Mouse (Mus musculus) embryo, embryonic 9.5 days (tissue): ENCODE data around the gene Larp4.

Experiments used
- DNase-seq: peaks from one replicate; pipeline ENCODE4 v3.0.0-alpha.2; 2017; ENCODE audit errors: extremely low spot score

Larp4 gene

DNA sequence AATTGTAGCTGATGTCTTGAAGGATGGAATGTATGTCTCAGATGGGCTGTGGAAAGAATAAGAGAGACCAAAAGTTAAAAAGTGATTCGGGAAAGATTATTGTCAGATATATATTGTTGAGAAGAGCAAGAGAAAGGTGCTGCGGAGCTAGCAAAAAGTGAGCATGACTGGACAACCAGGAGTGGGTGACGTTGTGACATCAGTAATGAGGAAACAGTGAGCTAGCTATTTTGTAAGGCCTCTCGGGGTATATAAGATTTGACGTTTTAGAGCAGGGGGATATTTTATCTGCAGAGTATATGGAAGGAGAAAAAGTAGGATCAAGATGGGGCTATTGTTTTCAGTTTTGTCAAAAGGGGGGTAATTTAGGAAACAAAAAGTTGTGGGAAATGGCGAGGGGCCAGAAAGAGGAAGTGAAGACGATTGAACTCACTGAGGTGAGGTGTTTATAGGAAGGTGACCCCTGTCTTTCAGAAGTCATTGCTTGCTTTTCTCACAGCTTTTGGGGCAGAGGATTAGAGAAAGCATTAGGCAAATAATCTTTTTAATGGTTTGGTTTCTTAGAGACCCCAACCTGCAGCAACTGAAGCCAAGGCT is 34.9 kb downstream of the Larp4 start:
- no peak for DNase-seq

DNA sequence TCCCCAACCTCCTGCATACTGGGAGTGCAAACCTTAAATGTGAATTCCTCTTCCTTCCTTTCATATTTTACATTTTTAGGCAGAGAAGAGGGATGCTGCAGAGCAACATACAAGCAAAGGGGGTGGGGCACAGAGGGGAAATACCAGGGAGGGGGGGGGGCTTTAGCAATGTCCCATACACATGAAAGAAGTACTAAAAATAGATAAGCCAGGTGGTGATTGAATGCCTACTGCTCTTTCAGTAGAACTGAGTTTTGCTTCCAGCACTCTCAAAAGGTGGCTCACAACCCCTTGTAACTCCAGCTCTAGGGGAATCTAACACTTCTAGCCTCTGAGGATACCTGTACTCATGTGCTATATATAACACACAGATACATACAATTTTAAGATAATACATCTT is 36.3 kb downstream of the Larp4 start:
- DNase-seq = no peak

DNA sequence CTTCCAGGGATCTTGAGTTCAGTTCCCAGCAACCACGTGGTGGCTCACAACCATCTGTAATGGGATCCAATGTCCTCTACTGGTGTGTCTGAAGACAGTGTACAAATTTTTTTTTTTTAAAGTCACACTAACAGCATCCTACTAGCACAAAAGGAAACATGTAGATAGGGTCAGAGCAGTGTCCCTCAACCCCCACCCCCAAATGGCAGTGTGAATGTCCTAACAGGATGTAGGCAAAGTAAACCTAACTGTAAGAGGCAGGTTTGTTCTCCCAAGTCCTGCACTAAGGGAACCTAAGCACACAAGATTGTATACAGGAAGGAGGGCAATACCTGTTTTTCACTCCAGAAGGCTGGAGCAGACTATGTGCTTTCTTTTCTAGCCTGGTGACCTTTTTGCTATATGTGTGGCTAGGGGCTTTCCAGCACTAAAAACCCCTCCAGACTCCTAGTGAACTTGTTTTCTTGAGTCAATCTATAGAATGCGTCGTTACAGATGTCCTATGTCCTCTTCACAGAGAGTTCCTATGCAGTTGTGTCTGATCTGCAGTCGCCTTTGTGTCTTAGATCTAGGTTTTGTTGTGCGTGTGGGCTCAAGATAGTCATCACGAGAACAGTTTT is 48.5 kb downstream of the Larp4 start:
- no peak for DNase-seq

DNA sequence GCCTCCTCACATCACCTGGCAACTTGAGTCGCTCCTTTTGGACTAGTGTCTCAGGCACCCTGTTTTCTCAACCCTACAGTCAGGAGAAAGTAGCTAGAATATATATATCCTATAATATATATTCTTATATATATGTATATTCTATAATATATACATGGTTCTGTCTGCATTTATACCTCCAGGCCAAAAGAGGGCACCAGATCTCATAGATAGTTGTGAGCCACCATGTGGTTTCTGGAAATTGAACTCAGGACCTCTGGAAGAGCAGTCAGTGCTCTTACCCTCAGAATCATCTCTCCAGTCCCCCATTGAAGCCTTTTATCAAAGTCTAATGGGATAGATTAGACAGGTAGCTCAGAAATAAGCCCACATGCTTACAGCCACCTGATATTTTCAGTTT is 51.3 kb downstream of the Larp4 start:
- no peak for DNase-seq

DNA sequence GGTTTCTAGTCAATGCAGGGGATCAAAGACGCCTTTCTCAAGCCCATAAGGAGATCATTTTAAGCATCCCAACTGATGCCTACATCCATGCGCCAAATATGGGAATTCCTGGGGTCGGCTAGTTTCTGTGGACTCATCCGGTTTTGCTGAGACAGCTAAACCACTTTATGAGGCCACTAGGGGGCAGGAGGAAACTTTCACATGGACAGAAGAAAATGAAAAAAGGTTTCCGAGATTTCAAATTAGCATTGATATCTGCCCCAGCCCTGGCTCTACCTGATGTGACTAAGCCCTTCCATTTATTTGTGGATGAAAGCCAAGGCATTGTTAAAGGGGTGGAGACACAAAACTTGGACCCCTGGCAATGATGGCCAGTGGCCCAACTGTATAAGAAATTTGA is 53.1 kb downstream of the Larp4 start:
- DNase-seq = peak; percentile 54

DNA sequence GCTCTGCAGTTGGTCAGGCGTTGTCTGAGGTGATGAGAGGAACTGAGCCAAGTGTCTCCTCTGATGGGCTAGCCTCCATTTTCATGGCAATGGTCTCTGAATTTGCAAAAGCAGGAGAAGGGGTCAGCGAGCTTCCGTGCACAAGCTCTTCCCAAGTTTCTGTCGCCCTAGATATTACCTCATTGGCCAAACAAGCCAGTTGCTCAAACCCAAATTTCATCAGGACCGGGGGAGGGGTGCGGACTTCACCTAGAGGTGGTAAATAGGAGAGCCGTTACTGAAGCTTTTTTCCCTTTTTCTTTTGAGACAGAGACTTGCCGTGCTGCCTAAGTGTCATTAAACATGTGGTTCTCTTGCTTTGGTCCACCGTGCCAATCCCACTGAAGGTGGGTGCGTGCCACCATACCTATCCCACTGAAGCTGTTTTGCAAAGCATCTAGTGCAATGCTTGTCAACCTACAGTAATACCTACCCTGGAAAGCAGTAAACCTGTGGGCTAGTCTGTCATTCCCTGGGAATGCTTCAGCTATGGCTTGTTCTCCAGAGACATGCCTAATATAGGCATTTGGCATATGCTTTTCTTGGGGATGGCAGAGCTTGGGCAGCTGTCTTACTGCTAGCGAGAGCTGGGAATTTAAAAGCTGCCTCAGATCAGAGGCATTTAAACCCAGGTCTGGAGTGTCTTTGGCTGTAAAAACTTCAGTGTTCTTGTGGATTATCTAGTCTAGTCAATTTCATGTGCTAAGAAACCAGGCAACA is 55.4 kb downstream of the Larp4 start:
- DNase-seq = no peak

DNA sequence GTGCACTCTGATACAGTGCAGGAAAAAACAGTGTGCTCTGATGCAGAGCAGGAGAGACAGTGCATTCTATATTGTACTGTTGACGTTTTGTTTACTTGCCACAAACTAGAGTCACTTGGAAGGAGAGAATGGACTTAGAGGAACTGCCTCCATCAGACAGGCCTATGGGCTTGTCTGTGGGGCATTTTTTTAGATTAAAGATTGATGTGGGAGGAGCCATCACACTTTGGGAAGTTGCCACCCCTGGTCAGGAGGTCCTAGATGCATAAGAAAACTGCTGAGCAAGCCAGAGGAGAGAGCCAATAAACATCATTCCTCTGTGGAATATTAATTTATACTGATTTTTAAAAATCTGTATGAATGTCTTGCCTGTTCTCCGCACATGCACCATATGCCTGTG is 58.3 kb downstream of the Larp4 start:
- no peak for DNase-seq

DNA sequence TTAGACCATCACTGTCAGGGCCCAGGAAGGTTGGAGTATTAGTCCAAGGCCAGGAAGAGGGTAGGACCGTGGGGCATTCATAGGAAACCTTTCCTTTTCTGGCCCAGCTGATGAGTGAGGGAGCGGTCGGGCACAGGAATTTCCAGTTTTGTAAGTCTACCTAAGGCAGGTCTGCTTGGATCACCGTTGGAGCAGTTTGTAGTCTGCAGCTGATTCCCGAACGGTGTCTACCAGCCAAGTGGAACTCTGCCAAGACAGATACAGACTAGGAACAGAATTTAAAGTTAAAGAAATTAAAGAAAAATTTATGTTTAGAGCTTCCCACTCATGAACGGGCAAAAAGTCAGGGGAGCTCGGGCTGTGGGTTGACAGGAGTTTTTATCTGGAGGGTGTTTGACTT is 59.6 kb downstream of the Larp4 start:
- no peak for DNase-seq

DNA sequence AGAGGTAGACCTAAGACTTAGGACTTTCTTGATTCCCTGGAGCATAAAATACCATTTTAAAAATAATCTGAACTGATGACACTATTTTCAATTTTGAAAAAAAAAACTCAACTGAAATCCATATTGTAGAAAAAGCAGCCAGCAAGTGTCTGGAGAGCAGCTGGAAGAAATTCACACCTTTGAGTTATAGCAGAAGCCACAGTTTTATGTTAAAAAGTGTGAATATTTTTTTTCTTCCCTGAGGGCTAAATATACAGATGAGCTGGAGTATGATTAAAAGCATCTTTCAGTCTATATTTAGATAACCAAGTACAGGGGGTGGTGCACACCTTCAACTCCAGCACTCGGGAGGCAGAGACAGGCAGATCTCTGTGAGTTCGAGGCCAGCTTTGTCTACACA is 60.0 kb downstream of the Larp4 start:
- DNase-seq = no peak

DNA sequence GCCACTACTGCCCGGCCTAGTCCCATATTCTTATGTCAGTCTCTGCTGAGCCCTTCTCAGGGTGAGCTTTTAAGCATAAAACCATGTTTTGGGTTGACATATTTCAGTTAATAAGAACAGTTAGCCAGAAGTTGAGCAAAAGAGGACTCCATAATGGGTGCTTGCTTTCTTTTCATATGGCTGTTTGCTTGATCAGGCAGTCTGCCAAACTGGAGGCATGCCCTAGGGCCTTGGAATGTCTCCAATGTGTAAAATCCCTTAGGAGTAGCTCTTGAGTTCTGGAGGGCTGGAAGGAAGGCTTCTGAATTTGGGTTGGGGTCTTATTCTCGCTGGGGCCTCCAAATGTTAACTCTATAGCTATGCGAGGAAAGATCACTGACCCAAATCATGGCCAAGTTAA is 62.7 kb downstream of the Larp4 start:
- DNase-seq = no peak

DNA sequence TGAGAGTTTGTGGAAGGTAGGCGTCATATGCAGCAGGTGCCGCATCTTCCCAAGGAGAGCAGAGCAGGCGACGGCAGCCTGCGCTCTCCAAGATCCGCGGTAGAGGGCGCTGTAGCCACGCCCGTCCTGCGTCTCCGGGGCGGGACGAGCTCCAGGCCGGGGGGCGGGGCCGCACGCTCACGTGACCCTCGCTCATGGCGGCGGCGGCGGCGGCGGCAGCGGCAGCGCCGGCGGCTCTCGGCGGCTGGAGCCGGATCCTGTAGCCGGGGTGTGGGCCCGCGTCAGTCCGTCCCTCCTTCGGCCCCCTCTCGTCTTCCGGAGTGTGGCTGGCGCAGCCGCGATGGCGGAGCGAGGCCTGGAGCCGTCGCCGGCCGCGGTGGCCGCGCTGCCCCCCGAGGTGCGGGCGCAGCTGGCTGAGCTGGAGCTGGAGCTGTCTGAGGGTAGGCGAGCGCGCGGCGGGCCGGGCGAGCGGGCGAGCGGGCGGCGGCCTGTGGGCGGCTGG is 68.7 kb downstream of the Larp4 start, which contains the start of gene Dip2b:
TSS of gene Dip2b (plus strand) at position 195 of the 502 bp plus-strand sequence.
- peak; percentile 96 for DNase-seq

DNA sequence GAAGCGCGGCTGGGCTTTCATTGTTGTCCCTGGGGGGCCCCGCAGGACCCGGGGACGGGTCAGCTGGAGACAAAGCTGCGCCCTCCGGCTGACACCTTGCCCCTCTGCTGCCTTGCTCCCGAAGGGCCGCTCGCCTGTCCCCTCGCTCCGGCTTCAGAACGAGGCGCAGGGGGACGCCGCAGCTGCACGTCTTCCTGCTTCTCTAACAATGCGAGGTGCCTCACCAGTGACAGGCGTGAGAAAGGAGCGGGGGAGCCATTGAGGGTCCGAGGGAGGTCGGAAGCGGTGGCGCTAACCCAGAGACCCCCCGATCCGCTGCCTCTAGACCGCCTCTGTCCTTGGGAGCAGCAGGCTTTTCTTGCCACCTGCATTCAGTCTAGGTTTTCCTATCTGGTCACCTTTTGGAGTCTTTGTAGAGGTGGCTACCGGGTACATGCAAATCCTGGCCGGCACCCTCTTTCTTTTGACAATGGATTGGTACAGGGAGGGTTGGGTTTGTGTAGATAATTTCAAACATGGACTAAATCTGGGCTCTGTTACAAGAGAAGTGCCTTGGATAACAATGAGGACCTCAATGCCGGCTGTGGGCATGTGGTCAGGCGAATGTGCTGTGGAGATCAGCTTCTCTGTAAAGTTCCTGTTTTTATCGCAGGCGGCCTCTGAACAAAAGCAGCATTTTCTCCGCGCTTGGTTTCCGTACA is 69.3 kb downstream of the Larp4 start:
- DNase-seq = peak; percentile 83

DNA sequence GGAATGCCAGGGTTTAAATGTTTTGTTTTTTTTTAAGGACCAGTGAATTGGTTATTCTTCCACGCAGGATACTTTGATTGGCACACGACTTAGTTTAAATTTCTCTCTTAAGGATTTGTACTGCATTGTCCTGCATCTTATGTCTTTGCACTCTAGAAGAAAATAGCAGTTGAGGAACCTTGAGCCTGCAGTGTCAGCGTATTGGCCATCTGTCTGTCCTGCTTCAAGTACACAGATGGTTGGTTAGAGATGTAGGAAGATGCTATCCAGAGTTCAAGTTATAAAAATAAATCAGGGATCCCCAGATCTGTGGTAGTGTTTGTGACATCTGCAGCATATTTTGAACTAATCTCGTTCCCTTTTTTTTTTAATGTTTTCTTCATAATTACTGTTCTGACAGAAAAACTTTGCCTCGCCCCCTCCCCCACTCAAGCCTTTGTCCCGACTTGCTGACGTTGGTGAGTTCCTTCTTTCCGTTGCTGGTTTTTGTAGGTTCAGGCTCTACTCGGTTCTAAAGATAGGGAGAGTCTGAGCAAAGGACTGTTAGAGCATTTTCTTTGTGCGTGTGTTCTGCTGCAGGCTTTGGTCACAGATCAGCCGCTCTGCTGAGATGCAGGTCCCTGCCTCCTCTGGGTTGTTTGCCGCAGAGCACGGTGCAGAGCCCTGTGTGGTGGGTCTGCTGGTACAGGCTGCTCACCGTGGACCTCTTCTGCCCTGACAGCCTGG is 70.8 kb downstream of the Larp4 start:
- DNase-seq = no peak

DNA sequence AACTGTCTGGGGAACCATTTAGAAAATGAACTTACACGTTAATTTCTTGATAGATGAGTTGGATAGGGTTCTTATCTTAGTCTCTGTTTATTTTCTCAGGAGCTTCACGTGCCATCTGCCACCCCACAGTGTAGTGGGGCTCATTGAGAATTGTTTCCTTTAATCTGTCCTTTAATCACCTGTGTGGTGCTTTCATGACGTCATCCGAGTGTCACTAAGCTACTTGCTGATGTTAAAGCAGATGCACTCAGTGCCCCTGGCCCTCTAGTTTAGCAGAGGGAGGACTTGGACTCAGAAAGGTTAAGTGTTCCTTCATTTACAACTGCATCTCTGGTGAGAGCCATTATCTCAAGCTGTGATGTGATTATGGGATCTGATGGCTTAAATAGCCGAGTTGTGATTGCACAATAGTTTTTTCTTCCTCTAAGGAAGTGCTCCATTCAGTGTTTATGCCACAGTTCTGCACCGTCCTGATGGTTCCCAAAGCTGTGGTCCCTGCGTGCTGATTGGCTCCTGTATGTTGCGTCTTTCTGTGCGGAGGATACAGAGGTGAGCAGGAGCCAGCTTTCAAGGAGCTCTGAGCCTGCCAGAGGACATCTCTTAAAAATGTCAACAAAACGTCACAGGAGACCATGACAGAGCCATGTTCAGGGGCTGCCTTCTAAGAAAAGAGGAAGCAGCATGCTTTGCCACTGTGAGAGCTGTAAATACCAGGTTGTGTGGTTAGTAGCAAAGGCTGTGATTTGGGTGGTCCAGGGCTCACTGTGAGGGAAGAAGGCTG is 71.6 kb downstream of the Larp4 start:
- DNase-seq = no peak

DNA sequence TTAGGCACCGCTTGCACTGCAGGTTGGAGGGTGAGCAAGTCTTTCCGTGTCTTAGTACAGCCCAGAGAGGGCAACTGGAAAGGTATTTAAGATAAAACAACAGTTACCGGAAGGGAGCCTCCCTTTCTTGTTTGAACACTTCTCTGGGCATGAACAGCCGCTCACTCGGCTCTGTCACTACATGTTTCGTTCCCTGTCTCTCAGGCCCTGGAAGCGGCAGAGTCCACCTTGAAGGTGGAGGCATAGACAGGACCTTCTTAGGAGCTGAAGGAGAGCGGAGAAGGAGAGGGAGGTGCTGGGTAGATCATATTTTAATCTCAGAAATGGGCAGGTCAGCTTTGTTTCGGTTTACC is 72.2 kb downstream of the Larp4 start:
- no peak for DNase-seq

DNA sequence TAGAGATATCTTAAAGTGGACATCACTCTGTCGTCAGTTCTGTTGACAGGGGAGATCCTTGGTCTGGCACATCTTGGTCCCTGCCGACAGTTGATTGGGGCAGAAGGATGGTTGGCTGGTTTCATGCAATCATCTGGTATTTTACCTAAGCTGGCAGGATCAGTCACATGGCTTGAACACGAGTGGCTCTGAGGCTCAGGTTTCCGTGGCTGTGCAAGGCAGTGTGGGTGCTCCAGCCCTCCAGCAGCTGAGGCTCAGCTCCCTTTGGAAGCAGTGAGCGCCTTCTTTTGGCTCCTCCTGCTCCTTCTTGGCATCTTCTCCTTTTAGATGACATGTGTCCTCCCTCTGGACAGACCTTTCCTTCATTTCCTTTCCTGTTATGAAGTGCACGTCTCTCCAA is 75.7 kb downstream of the Larp4 start:
- DNase-seq = no peak

DNA sequence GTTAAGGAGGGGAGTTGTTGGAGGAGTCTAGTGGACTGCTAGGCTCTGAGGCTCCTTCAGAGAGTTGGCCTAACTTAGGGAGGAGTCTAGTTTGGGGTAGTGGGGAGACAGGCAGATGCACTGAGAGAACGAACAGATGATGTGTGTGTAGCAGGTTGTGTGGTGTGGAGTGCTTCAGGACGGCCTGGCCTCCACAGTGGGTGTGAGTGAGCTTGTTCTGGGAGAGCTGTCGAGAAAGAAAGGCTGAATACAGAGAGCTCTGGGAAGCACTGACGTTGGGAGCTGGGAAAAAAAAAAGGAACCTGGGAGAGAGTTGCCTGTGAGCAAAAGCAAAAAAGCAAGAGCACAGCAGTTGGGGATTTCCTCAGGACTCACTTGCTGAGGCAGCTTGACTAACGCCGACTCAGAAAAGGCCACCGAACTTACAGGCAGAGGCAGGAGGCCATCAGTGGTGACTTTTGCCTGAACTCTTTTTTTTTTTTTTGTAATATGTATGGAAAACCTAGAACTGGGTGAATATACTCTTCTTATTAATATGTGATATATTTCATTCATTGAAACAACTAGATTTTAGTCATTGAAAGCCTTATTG is 79.7 kb downstream of the Larp4 start:
- DNase-seq = no peak

DNA sequence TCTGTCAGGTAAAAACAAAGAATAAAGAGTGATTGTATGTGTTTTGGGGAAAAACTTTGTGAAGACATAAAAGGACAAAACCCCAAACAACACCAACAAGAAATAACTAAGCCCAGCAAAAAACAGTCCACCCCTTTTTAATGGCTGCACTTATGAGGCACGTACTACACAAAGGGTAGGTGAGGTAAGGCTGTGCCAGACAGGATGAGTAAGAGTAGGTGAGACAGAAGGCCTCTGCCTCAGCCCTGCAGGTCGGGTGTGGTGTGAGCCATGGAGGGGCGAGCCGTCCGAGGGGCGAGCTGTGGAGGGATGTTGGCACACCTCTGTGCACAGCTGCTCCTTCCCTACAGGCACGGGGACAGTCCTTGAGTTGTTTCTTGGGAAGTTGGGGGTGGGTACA is 81.1 kb downstream of the Larp4 start:
- DNase-seq = no peak

DNA sequence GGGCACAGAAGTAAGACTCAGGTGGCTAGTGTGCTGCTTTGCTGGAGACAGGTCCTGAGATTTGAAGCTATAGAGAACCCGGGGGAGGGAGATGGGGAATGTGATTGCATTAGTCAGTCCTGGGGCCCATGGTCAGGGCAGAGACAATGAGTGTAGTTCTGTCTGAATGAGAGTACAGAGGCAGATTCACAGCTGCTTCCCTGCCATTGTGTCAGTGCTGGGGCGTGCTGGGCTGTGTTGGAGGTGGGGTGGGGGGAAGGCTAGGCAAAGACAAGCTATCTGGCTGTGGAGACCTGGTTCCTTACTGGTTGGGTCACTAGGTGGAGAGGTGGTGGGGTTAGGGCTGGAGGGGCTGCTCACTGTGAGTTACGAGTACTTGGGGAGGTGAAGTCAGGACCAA is 82.9 kb downstream of the Larp4 start:
- DNase-seq = no peak

DNA sequence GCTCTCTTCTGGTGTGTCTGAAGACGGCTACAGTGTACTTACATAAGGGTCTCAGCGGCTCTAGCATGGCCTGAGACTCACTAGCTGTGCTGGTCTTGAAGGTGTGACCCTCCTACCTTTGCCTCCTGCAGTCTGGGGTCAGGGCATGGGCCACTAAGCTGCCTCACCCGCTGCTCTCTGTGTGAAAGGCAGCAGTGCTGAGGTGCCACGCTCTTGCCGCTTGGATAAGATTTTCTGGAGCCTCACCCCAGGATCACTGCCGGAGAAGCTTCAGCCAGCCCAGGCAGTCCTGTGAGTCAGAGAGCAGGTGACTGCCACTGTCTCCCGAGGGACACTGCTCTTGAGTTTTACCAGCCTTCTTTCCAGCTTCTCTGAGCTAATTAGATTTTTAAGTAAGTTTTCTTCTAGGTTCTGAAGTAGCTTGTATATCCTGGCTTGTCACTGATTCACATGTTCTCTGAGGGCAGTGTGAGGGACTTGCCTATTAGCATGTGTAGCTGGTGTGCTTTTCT is 86.6 kb downstream of the Larp4 start:
- DNase-seq = no peak
